Mouse (Mus musculus) cerebellum, adult 11-12 months (tissue): ENCODE results near the gene Gstm5.
A peak's percentile ranks its signal among the peaks of the same experiment; 100 is the strongest.
"Not testable (repeated sequence)": the region's sequence is repeated elsewhere in the genome, so short reads cannot be mapped to it uniquely, and the experiment has no call there.

ENCODE experiments used
- DNase-seq: peaks from one replicate; pipeline ENCODE4 v3.0.0; 2022

Gstm5 gene

DNA sequence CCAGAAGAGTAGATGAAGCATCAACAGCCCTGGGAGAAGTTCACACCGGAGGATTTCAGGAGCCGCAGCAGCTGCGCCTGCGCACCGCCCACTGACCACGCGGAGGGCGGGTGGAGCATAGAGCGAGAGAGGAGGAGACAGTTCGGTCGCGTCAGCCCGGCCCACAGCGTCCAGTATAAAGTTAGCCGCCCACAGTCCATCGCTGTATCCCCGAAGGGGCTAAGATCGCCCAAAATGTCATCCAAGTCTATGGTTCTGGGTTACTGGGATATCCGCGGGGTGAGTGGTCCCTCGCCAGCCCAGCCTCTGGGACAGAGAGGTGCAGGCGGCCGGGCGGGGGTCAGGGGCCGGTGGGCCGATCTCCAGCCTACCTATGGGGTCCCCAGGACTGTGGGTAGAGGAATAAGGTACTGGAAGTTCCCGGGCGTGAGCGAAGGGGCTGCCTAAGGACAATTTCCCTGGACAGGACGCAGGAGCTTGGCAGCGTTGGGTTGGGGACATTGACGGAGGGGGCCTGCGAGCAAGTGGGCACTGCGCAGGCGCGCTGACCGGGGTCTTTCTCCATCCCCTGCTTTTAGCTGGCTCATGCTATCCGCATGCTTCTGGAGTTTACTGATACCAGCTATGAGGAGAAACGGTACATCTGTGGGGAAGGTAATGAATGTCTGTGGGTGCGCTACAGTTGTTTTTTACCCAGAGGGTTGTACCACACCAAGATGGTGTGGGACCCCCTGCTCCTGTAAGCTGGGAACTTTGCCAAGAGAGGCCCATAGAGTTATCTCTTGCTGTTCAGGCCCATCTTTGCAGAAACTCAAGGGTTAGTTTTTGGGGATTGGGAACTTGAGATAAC lies at the start of gene Gstm5:
Gene Gstm5, plus strand, starts transcription at position 102 of the 850 bp plus-strand sequence.
- DNase-seq = peak; percentile 83

DNA sequence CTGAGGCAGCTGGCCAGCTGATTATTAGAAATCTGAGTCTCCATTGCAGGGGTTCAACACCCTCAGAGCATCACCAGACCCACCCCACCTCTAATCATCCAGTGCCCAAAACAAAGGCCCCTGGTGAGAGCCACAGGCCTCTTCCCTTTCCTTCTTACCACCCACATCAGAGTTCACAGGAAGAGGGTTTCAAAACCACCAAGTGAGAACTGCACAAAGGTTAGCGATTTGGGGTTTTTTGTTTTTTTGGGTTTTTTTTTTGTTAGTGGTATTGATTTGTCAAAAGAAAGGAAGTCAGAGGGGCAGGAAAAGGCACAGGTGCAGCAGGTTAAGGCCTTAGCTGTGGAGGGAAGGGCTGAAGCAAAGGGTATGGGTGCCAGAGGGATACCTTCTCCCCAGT lies 49.4 kb upstream of the Gstm5 start:
- DNase-seq = no peak

DNA sequence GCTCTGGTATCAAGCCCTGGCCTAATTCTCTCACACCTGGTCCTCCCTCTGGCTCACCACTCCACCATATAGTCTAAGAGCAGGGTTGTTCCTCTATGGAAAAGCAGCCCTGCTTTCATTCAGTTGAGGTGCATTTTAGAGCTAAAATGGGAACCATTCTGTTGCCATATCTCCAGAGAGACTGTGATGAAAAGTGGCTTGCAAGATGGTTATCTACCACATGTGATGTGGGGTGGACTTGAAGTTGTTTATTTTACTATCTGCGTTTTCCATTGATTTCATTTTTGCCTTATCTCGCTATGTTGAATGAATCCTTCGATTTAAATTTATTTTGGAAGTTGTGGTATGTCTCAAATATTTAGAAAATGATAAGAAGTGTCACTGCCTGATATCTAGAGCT lies 48.8 kb upstream of the Gstm5 start:
- no peak for DNase-seq

DNA sequence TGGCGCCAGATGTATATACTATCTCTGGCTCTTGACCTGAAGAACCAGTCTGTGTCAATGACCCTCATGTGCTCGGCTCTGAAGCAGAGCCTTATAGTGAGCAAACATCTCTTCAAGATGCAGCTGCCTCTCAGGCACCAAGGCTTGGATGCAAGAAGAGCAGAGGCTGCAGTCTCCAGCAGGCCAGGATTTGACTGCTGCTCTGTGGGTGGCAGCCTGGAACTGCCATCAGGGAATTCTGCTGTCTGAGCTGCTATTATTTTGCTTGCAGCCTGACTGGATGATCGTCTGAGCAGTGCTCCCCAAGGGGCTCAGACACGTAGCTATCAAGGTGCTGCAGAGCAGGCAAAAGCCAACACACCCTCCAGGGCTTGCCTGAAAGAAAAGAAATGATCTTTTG lies 47.5 kb upstream of the Gstm5 start:
- DNase-seq = no peak

DNA sequence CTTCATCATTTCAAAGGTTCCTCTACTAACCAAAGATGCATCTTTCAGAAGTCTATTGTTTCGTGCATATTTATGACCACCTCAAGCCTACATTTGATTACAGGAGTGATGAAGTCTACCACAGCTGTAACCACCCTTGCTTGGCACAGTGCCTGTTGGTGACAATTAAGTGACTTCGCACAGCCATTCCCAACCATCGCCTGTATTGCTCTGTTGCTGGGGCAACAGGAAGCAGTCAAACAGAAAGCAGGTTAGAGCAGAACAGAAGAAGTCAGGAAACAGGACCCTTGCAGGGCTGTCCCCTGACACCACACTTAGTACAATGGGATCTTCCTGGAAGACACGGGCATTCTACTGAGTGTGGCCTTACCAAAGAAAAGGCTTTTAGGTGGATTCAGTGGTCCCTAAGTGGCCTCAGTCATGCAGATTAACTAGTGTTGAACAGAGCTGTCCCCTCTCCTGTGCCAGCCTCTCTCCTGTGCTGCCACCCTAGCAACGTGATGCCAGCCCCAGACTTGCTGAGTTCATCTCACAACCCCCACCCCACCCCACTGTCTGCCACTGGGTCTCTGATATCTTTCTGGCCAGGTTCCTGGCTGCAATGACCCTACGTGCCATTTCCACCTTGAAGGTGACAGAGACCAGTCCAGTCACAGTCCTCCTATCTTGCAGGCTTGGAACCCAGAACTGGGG lies 46.5 kb upstream of the Gstm5 start:
- no peak for DNase-seq

DNA sequence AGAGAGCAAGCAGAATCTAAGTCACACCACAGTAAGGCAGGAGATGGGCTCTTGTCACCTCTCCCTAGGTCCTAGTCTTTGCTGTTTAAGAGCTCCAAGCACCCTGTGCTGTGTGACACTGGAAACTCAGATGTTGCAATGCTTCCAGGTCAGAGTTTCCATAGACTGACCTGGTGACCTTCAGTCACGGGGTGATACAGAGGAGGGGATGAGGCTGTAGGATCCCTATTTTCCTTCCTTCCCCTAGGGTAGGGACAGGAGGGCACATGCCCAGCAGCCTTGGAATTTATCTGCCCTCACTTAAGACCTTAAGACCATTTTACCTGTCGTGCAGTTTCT lies 46.0 kb upstream of the Gstm5 start:
- no peak for DNase-seq

DNA sequence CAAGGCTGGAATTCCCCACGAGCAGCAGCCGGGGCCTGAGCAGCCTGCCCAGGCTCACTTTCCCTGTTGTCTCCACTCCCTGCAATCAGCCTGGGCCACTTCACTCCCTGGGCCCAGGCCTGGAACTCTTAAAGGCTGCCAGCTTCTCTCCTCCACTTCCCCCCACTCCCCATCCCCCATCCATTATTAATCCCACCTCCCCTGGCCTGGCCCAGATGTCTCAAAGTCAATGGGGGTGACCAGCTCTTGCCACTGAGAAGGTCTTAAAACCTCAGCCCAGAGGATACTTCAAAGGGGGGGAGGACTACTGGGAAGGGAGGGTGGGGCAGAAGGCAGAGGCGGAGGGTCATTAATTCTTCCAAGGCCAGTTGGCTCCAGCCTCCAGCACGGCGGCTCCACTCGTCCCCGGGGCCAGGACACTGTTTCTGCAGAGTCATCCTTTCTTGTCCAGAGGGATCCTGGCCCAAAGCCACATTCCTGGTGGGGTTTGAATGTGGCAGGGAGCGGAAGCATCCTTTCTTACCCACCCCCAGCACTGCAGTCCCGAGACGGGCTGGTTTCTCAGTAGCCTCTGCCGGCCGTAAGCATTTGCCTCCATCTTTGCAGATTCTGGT lies 45.1 kb upstream of the Gstm5 start:
- DNase-seq = peak; percentile 37

DNA sequence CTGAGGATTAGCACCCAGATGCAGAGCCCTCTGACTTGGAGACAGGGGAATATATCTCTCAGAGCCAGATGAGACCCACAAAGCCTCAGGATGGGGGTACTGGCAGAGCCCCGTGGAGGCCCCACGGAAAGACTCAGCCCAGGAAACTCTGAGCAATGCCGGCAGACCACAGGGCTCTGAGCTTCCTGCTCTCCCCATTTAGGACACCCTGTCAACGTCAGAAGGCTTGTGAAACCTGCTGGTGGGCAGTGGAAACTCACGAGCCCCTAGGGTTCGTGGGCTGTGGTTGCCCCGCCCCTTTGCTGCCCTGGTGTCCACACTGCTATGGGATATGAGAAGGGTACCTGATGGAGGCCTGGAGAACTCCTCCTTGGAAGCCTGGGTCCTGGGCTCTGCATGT lies 42.8 kb upstream of the Gstm5 start:
- no peak for DNase-seq

DNA sequence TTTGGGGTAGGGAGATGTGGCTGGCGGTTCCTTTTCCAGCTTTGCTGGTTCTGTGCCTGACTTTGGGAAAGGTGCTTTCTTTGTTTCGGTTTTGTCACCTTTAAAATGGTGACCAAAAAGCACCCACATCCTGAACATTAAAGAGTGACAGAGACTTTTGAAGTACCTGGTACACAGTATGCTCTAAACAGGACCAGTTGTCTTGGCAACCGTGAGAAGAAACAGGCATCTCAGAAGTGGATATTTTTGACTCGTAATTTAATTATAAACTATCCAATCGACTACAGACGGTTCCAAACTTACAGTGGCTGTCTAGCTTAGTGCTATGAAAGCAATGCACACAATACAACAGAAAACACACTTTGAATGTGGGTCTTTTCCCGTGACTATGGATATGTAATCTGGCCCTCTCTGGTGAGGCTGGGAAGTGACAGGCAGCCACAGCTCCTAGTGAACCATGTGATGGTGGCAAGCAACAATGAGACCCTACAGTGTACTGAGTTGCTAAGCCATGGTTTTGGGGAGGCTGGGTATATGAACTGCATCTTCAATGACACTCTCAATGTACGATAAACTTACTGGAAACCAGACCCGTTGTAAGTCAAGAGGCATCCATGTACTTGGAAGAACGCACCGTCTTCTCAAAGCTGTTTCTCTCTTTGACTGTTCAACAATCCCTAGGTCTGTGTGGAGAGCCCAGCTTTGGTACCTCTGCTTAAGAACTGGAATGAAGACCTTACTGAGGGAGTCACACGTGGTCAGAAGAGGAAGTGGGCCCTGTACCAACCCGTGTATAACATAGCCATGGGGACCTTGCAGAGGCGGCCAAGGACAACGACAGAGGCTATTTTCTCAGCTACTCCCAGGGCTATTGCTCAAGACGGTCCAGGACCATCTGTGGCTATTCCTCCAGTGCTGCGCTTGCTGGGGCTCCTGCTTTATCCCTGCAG lies 42.1 kb upstream of the Gstm5 start:
- no peak for DNase-seq

DNA sequence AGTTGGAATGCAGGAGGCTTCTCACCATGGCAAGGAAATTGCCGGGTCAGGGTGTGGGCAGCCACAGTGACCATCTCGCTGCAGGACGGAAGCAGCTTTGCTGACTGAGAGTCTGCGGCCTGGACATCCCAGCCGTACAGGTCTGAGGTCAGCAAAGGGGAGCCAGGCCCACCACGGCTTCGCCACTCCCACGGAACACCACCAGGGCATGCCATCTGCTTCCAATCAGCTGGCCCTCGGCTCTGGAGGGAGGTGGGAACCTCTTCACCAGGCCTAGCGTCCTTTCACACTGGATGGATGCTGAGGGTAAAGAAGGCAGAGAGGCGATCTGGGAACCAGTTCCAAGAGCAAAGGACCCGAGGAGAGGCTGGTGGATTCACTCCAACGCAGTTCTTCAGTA lies 40.3 kb upstream of the Gstm5 start:
- DNase-seq = no peak

DNA sequence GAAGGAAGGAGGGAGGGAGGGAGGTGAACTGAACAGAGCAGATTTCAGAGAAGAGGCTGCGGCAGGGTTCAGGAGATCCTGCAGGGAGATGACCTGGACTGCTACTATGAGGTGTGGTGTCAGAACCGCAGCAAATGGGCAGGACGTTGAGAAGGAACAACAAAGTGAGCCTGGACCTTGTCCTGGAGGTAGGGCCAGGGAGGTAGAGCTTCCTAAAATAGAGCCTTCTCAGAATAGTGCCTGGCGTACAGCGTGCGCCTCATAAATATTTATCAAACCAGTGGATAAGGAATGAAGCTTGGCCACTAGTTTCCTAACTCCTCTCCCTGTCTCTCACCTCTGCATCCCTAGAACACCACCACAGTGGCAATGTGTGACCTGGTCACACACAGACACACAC lies 38.0 kb upstream of the Gstm5 start:
- no peak for DNase-seq

DNA sequence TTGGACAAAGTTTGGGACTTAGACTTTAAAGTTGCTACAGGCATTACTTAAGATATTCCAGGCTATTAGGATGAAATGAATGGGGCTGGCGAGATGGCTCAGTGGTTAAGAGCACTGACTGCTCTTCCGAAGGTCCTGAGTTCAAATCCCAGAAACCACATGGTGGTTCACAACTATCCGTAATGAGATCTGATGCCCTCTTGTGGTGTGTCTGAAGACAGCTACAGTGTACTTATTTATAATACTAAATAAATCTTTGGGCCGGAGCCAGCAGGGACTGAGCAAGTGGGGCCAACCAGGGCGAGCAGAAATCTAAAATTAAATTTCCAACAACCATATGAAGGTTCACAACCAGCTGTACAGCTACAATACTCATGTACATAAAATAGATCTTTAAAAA lies 34.1 kb upstream of the Gstm5 start:
- not testable (repeated sequence) for DNase-seq

DNA sequence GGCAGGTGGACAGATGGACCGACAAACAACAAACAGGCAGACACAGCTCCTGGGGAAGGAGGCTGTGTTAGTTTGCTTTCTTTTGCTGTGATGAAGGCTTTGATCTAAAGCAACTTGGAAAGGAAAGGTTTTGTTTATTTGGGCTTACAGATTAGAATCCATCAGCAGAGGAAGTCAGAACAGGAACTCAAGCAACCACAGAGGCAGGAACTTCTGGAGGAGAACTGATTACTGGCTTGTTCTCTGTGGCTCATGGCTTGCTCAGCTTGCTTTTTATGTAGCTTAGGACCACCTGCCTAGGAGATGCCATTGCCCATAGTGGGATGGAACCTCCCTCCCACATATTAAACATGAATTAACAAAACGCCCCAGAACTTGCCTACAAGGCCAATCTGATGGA lies 33.1 kb upstream of the Gstm5 start:
- no peak for DNase-seq

DNA sequence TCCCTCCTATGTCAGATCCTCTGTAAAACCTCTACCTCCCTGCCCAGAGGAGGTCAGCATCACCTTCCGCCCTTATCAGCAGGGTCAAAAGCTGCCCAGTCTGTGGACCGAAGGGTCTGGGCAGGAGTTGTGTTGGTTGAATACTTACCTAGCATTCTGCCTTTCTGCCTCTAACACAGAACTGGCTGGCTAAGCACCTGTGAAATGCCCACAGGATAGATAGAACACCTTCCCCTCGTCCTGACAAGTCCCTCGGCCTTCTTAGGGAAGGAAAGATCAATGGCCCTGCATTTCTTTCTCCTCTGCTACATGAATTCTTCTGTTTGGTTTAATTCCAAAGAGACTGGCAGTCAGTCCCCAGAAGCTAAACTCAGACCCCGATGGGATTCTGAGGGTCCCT lies 32.1 kb upstream of the Gstm5 start:
- DNase-seq = no peak

DNA sequence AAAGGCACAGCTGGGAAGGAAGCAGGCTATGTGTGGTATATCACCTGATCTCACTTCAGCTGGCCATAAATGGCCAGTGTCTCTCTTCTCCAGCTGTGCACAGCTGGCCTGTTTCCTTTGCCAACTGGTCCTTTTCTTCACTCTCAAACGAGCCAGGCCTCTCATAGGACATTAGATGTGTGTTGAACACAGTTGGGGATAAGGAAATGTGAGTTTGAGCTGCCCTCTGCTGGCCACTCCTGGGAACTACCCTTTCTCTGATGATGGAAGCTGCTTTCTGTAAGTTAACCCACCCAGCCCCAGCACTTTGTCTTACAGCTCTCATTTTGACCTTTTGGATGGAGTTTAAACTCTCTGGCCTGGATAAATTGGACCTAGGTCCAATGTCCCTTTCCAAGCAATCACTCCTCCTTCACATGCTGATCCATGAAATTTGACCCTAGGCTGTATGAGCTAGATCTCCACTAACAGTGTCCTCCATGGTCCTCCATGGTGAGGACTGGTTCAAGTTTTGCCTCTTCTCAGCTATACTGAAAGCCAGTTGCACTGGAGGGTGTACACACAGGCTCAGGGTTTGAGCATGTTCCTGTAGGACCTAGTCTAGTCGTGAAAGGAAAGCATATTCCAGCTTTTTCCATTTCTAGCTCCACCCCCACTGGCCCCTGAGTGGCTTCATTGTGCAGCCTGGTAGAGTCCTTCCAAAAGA lies 31.6 kb upstream of the Gstm5 start:
- peak; percentile 79 for DNase-seq

DNA sequence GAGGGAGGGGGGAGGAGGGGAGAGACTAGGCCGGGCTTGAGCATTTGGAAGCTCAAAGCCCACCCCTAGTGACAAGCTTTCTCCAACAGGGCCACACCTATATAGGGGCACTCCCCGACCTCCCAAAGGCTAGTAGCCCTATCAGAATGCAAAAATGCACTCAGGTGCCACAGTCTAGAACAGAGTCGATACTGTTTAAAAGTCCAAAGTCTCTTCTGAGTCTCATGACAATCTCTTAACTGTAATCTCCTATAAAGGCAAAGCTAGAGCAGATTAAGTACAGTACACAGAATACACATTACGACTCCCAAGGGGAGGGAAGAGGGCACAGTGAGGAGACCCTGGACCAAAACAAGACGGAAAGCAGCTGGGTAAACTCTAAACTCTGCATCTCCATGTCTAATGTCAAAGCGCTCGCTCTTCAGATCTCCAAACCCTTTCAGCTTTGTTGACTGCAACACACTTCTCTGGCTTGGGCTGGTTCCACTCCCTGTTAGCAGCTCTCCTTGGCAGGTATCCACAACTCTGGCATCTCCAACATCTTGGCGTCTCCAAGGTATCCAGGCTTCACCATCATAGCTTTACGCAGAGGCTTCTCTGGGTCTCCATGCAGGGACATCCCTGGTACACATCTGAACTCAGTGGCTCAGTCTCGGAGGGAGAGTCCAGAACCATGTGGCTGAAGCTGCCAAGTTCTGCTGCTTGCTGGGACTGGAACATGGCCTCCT lies 30.1 kb upstream of the Gstm5 start:
- DNase-seq = no peak

DNA sequence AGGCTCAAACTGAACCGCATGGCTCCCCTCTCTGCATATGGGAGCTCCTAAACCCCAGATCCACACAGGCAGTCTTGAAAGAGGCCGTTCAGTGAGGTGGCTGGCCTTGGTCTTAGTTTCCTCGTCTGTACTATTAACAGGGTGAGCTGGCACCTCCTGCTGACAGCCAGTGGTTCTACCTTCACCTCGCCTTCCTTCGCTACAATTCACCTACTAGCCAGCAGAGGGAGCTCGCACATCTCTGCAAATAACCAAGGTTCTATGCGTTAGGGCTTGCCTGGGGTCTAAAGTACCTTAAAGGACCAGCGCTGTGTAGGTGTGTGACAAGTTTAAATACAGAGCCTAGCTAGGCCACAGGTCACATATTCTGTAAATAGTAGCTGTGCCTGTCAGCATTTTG lies 28.5 kb upstream of the Gstm5 start:
- DNase-seq = peak; percentile 66

DNA sequence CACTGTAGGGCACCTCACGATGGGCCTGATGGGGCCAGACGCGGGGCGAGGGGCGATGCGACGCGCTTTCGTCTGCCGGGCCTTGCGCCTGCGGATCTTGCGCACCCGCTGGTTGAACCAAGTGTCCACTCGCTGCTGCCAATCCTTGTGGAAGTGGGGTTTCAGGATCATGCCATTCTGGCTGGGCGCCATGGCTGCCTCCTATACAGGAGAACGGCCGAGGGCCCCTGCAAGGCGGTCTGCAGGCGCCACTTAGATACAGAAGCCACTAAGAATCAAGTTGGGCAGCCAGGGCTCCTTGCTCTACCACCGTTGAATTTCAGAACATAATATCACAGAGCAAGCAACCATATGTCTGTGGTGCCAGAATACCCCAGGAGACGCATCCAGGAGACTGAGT lies 27.2 kb upstream of the Gstm5 start:
- no peak for DNase-seq

DNA sequence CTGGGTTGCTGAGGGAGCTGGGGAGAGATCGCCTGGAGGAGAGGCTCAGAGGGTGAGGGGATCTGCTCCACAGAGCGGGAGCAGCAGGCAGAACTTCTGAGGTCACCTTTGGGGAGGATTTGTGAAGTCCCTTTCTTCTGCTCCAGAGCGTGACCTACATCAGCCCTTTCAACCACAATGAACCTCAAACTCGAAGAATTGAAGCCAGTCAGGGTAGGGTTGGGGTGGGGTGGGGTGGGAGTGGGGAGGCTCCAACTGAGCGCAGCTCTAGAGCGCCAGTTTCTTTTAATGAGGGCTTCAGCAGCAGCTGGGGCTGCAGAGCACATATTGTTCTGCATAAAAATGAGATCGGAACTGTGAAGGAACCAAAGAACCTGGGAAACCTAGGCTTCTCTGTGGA lies 26.5 kb upstream of the Gstm5 start:
- no peak for DNase-seq

DNA sequence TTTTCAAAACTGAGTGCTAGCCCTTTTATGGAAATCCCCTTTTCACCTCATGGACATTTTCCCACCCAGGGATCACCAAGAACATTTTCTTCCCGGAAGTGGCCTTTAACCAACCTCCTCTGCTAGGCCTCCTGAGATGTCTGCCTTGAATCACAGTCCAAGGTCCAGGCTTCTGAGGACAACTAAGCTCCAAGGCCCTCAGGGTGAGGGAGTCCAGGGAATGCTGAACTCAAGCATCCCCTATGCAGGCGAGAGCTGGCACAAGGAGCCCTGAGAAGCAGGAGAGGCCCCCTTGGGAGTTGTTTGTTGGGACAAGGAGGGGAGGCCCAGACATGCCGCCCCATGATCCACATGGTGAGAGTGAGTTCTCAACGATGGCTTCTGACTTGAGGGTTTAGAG lies 25.7 kb upstream of the Gstm5 start:
- DNase-seq = no peak

DNA sequence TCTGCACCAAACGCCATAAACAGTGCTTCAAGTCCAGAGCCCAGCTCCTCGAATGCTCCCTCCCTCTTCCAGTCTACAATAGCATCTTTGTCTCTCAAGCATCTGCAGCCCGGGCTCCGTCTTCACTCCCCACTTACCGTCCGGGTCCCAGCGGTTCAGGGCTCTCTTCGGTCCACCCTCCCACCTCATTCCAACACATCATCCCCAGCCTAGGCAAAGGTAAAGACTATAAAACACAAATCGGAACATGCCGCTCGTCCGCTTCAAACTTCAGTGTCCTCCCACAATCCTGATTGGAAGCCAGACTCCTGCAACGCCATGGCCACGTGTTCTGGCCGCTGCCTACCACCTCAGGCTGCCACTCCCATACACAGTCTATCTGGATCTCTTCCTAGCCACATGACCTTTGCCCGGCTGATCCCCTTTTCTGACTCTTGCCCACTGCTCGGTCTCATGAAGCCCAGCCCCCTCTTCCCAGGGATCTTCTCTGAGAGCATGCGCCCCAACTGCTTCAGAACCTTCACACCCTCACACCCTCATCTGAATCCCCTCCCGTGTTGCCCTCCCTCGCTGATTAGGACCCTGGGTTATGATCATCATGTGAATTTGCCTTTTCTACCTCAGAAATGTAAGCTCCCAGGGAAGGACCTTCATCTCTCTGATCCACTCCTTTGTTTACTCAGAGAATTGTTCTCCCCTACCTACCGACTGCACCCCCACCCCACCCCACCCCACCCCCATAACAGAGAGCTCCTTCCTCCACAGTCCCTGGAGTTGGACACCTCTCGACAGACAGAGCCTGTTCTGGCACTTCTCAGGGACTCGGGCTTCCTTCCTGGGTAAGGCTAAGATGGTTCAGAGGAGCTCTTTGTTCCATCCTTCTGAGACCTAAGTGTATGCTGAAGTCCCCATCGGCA lies 22.0 kb upstream of the Gstm5 start:
- DNase-seq = no peak
